Mouse (Mus musculus): ENCODE measurements around the gene Ctsl.

GRCm38 (mm10) chr13:64403519-64403918 lies 32.8 kb upstream of the Ctsl start:
- TF ChIP-seq GATA1 (IDR thresholded peaks at IDR 0.05; ENCODE audit: low read length): no peak
- TF ChIP-seq TAL1 (IDR thresholded peaks at IDR 0.05; ENCODE audit: low read length): no peak
